Mouse (Mus musculus) brain, embryonic 18.5 days (tissue): ENCODE measurements around the gene Dgka.
"Not testable (repeated sequence)": the region's sequence is repeated elsewhere in the genome, so short reads cannot be mapped to it uniquely, and the experiment has no call there.

Experiments
- DNase-seq: peaks from one replicate; pipeline ENCODE4 v3.0.0-alpha.2; 2012; ENCODE audit warnings: low read depth, low spot score

Dgka gene

DNA sequence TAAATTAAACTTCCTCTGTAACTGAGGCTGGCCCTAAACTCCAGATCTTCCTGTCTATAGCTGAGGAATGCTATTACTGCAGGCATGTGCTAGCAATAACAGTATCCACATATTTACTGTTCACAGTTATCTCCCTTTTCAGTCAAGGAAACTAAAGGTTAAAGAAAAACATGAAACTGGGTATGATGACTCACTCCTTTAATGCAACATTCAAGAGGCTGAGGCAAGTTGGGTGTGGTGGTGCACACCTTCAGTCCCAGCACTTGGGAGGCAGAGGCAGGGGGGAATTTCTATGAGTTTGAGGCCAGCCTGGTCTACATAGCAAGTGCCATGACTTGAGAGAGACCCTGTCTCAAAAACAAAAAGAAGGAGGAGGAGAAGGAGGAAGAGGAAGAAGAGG lies 12.7 kb downstream of the Dgka start:
- no peak for DNase-seq

DNA sequence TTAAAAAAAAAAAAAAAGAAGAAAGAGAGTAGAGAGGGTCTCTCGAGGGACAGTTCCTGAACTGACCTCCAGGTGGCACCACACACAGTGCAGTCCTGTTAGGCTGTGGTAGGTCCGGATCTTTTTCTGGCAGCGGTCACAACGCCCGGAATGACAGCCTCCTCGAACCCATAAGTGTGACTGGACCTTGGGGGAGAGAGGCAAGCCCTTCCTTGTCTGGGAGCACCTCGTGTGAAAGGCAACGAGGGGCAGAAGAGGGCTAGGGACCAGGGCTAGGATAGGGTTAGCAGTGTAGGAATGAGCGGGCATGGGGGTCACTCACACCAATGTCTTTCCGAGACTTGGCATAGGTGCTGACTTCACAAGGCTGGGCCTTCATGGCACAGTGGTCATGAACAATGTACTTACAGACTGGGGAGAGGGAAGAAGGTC lies 13.6 kb downstream of the Dgka start:
- DNase-seq: no peak

DNA sequence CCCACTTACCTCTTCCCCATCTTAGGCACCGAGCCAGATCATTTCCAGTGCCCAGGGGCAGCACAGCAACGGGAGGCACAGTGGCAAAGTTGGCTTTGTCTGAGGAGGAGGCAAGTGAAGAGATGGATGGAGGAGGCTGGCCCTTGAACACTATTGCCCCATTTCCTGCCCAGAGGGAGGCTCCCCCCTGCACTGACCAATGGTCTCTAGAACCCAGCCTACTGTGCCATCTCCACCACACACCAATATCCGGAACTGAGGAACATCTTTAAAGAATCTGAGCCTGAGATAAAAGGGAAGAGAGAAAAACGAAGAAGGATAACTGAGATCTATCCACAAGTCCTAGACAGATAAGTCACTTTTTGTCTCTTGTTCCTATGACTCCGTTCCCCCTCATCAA lies 16.6 kb downstream of the Dgka start:
- no peak for DNase-seq

DNA sequence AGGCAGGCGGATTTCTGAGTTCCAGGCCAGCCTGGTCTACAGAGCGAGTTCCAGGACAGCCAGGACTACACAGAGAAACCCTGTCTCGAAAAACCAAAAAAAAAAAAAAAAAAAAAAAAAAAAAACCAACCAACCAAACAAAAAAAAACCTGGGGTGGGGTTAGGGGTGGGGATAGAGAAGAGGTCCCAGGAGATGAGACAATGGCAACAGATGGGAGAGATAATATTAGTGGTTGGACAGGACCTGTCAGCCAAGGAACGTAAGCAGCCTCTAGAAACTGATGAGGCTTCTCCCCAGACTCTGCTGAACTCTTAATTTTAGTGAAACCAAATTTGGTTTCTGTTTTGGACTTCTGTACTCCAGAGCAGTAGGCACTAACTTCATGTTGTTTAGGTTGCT lies 19.2 kb downstream of the Dgka start:
- DNase-seq: not testable (repeated sequence)

DNA sequence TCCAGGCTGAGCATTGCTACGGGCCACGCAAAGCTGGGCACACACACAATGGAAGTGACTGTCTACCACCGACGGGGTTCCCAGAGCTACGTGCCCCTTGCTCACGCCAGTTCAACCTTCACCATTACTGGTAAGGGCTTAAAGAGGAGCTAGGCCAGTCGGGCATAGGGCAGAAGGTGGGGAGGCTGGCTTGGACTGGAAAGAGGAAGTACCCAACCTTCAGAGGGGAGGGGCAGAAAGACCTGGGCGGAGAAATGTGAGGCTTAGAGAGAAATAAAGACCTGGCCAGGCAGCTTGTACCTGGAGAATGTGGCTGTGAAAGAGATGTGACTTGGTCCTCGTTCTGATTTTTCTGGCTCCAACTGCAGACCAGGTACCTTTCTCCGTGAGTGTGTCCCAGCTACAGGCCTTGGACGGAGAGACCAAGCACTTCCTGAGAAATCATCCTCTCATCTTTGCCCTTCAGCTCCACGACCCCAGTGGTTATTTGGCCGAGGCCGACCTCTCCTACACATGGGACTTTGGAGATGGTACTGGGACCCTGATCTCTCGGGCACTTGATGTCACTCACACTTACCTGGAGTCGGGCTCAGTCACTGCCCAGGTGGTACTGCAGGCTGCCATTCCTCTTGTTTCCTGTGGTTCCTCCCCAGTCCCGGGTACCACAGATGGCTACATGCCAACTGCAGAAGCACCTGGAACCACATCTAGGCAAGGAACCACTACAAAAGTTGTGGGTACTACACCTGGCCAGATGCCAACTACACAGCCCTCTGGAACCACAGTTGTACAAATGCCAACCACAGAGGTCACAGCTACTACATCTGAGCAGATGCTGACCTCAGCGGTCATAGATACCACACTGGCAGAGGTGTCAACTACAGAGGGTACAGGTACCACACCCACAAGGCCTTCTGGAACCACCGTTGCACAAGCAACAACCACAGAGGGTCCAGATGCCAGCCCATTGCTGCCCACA lies 28.8 kb downstream of the Dgka start:
- no peak for DNase-seq

DNA sequence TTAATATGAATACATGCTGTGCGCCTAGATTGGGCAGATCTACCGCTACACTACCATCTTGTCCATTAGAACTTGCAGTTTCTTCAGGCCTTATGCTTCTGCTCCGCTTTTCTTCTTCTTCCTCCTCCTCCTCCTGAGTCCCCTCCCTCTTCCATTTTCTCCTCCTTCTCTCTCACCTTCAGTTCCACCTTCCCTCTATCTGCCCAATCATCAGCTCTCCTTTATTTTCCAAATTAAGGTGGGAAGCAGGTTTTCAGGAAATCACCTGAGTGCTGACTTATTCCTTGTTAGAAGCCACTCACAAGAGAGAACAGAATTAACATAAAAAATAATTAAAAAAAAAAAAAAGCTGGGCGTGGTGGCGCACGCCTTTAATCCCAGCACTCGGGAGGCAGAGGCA lies 33.3 kb downstream of the Dgka start:
- not testable (repeated sequence) for DNase-seq

DNA sequence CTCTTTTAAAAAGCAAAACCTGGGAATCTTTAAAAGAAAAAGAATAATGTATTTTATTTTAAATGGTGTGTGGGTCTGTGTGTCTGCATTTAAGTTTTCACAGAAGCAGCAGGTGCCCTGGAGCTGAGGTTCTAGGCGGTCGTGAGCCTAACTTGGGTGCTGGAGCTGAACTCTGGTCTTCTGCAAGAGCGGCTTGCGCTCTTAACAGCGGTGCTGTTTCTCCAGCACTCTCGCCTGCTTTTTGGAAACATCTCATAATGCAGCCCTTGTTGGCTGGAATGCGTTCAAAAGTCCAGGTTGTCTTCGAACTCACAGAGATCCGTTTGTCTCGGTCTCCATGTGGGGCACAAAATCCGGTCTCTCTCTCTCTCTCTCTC lies 39.4 kb downstream of the Dgka start:
- no peak for DNase-seq

DNA sequence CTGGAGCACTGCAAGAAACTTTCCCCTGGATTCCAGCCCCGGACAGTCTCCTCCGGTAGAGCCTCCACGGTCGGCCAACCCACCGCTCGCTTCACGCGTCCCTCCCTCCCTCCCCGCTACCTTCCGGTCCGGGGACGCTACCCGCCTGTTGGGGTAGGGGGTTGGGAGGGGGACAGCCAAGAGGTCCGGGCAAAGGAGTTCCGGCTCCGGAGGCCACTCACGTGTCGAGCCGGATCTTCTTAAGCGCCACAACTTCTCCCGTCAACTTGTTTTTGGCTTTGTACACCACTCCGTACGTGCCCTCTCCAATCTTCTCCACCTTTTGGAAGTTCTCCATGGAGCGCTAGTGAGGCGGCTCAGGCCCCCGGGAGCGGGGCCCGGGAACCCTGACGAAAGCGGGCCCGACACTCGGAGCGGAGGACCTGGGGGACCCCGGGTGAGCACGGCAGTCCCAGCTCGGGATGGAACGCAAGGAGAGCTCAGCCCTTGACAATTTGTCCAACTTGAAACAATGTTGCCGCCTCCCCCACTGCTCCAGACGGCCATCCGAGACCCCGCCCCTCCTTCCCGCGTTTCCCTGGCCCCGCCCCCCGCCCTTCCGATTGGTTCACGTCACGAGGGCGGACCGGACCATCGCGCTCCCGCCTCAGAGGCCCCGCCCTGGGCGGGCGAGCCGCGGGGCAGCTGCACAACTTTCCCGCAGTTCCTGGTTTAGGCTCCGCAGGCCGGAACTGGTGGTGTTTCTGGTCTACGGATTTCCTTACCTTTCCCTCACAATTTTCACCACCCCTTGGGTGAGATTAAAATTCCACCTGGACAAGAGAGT lies 40.0 kb downstream of the Dgka start, which contains the start of gene Cdk2:
Gene Cdk2, minus strand, starts transcription at position 541 of the 826 bp plus-strand sequence.
- peak; percentile 71 for DNase-seq

DNA sequence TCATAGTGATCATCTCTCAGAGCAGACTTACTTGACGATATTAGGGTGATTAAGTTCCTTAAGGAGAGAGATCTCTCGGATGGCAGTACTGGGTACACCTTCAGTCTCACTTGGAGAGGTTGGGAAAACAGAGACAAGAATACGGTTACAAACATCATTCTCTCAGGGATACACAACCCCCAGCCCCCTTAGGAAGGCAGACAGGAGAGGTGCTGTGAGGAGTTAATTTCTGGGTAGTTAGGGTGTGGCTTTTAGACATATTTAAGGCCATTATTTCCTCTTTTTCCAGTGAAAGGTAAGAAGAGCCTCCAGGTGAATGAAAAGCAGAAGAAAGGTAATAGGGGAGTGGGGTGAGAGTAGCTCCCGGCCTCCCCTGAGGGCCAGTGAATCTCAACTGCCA lies 40.8 kb downstream of the Dgka start, which contains the start of gene Pmel:
Gene Pmel, plus strand, starts transcription at position 301 of the 400 bp plus-strand sequence.
- DNase-seq: no peak

DNA sequence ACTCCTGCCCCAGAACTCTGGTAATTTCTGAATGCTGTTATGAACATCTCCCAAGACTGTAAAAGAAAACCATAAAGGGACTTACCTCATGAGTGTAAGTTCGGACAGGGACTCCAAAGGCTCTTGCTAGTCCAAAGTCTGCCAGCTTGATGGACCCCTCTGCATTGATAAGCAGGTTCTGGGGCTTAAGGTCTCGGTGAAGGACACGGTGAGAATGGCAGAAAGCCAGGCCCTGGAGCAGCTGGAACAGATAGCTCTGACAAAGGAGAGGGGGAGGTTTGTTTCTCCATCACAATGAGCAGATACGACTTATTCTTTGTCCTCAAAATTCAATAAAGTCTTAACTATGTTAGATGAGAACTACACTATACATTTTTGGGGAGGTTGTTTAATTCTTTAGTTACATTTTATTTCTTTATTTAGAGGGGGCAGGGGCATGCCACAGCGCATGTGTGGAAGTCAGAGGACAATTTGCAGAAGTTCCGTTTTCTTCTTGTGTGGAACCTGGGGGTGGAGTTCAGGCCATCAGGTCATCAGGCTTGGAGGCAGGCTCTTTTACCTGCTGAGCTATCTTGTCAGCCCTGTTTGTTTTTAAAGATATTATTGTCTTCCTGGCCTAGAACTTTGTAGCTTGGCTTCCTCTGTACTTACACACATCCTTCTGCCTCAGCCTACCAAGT lies 42.2 kb downstream of the Dgka start:
- DNase-seq: no peak

DNA sequence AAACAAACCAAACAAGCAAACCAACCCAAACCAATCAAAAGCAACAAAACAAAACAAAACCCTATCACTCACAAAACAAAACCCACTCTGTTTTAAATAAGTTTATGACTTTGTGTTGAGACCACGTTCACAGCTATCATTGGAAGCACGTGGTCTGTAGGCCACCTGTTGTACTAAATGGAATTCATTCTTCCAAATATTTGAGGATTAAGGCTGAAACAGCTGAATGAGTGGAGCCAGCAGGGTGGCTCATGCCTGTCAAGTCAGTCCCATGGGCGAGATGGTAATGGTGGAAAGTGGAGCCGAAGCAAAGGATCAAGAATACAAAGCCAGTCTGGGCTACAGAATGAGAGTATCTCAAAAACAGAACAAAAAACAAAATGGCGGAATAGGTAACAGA lies 43.9 kb downstream of the Dgka start:
- DNase-seq: no peak

DNA sequence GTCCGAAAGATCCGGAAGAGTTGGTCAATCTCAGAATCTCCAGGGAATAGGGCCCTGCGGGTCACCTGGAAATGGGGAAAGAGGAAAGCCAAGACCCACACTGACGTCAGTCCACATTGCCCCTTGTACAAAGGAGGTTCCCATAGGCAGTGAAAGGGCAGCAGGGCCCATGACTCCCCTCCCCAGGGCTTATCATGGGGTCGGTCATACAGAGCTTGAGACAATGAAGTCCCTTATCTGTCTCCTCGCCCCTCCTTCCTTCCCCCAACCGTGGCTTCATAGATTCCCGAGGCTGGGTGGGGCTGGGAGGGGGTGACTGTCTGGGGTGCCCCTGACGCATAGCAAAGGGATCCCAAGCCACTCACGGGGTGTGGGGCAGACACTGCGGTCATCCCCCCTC lies 45.0 kb downstream of the Dgka start:
- no peak for DNase-seq

DNA sequence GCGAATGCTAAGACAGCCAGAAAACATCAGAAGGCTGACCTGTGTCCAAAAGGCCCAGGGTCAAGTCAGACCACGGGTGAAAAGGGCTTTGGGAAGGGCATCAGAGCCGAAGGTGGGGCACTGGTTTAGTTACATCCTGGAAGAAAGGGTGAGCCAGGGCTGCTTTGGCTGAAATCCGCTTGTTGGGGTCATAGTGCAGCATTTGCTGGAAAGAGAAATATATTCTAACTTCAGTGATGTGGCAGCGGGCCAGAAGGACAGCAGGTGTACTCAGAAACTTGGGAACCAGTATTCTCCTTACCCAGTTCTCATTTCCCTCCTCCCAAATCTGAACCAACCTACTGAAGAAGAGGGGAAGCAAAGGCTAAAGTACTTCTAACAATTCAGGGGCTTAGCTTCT lies 45.6 kb downstream of the Dgka start:
- no peak for DNase-seq

DNA sequence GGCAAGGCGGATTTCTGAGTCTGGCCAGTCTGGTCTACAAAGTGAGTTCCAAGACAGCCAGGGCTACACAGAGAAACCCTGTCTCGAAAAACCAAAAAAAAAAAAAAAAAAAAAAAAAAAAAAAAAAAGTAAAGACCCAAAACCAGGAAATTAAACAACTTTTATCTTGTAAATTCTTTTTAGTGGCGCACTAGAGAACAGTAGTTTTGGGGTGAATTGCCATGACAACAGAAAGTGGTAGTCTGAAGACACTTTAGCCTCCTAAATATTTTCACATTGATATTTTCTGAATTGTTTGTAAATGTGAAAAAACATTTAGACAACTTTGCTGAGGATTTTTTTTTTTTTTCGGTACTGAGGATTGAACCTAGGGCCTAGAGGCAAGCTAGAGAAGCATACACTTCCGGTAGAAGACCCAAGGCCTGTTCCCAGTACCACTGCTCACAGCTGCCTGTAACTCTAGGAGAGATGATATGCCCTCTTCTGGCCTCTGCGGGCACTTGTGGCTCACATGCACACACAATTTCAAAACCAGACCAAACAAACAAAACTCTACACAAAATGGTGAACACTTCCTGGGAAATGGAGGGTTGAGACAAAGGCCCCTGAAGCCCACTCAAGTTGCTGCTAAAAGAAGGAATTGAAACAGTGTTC lies 47.5 kb downstream of the Dgka start:
- DNase-seq: no peak

DNA sequence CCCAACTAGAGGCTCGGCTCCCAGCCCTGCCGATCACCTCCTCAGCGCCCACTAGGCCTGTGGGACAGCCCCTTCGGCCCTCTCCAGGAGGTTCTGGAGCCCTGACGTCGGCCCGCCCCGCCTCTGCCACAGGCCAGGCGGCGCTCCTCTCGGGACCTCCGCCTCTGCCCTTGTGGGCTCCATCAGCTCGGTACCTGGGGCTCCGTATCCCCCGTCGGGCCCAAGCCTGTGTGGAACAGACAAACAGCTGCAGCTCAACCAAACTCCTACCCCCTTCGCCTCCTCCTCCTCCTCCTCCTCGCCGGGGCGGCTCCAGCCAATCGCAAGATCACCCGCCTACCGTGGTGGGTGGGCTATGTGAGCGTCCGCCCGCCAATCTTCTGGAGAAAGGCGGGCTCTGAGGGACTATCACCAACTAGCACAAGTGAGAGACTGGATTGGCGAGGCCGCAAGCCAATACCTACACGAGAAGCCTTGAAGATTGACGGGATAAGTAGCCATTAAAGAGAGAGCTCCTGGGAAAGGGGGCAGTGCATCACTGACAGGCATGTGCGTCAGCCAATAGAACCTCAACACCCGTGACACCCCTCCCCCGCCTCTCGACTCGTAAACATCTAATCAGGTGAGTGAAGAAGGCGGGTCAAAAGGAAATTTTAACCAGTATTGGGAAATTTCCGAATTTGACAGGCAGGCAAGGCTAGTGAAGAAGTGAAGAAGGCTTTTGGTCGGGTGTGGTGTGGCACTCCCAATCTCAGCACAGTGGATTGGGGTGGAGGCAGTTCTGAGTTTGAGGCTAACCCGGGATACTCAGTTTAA lies 48.5 kb downstream of the Dgka start, which contains the start of gene Rab5b:
Gene Rab5b, minus strand, starts transcription at position 273 of the 816 bp plus-strand sequence.
- DNase-seq: peak; percentile 99

DNA sequence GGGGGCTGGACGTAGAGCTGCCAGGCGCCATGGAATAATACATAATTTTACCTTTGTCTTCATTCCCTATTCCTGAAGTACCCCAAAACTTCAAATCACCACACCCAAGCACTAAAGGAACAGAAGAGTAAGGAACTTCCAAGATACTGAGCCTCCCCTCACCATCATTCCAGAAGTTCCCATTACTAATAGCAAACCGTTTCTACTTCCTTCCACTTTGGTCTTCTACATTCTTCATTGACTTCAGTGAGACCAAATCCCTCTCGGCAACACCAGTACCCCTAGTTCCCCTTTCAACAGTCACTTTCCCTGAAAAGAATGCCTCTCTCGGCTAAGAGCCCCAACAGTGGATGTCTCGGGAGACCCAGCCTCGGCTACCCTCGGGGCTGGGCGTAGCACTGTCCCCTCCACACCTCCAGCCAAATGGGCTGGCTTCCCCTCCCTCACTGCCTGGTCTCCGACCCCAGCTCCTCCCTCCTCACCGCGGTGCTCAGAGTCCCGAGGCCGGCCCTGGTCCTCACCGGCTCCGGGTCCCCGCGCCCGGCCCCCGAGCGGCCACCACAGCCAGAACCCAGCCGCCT lies 49.2 kb downstream of the Dgka start:
- no peak for DNase-seq

DNA sequence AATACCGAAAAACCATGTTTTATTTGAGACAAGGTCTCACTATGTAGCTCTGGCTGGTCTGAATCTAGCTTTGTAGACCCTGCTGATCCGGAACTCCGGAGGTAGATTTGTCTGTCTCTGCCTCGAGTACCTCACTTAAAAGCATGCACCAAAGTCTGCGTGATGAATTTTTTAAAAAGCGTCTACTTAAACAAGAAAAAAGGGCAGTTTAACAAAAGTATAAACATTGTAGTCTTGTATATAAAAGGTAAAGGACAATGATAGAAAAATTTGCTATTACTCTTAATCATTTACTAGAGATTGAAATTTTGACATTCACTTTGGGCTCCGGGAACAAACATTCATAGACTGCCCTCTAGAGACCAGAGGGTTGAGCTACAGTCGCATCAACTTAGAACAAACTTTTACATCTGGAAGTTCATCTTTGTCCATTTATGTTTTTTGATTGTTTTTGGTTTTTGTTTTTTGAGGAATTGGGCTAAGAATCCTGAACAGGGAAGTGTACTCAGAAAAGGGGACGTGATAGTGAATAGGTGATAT lies 70.1 kb downstream of the Dgka start:
- DNase-seq: no peak

DNA sequence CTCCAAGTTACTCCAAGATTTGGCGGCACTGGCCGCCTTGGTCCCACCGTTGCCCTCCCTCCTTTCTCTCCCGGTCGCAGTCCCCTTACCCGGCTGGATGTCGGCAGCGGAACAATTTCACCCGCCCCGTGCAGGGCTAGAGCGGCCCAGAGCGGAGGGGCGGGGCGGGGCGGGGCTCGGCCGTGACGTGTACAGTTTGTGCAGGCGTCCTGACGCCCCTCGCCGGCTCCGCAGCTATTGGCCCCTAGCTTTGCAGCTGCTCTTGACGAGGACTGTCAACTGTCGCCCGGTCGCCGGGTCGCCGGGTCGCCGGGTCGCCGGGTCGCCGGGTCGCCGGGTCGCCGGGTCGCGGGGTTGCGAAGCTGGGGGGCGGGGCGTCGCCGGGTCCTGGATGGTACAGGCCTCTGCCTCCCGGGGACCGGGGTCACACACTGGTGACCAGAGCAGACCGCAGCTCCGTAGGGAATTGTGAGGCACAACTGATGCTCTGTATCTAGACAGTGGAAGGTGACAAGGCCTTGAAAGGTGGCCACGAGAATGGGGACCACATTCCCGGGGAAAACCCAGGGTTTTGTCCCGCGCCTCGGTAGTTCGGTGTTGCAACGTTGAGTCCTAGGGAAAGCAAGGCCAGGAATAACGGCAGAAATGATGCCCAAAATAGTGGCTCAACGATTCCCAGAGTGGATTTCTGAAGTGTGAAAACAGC lies 70.7 kb downstream of the Dgka start, which contains the start of gene Suox:
Gene Suox, minus strand, starts transcription at position 311 of the 706 bp plus-strand sequence.
- DNase-seq: no peak

DNA sequence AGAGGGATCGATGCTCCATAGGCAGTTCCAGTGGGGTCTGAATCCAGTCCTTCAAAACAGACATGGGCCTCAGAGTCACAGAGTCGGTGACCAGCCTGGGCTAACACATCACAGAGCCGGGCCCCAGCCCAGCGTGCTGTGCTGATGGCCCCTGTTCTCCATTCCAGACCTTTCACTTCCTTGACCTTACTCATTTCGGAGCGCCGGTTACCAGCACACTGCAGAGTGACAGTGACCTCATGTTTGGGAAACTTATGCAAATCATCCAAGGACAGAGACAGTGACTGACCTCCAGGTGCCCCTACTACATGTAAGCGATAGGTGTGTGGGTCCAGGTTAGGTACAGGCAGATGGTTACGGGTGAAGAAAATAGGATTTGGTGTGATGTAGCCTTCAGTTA lies 73.5 kb downstream of the Dgka start:
- DNase-seq: no peak
